Mouse (Mus musculus) embryo, embryonic 10.5 days (tissue): ENCODE data around the gene Capn5.

ENCODE experiments used
- DNase-seq: peaks from one replicate; pipeline ENCODE4 v3.0.0-alpha.2; 2015; ENCODE audit warnings: low spot score

Capn5 gene

DNA sequence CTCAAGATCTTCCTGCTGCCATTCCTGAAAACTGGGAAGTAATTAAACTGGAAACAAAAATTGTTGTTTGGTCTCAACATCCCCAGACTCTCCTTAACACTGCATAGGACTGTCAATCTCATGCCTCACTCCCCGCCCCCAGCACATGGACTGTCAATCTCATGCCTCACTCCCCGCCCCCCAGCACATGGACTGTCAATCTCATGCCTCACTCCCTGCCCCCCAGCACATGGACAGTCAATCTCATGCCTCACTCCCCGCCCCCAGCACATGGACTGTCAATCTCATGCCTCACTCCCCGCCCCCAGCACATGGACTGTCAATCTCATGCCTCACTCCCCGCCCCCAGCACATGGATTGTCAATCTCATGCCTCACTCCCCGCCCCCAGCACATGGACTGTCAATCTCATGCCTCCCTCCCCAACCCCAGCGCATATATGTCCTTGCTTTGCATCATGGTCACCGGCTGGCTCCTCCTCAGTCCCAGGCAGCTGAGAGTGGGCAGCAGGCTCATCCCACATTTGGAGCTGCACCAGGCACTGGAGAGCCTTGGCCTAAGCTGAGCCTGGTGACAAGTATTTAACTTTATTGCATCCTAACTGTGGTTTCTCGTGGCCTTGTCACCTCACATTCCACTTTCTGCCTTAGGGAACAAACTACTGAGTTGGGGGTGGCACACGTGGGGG lies 29.2 kb downstream of the Capn5 start:
- DNase-seq = no peak

DNA sequence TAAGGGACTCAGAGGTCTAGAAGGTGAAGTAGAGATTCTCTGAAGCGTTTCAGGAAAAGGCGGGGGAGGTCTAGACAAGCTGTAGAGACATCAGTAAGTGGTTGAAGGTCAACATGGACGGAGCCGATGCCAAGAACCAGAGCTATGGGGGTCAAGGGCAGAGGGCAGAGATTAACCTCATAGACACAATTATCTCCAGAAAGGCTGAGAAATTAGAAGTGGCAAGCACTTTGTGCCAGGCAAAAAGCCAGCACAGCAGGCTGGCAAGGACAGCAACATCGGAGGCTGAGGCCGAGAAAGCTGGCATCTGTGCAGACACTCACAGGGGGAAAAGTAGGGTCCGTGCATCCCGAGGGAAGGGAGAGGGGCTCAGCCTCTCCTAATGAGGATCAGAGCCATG lies 30.3 kb downstream of the Capn5 start:
- no peak for DNase-seq

DNA sequence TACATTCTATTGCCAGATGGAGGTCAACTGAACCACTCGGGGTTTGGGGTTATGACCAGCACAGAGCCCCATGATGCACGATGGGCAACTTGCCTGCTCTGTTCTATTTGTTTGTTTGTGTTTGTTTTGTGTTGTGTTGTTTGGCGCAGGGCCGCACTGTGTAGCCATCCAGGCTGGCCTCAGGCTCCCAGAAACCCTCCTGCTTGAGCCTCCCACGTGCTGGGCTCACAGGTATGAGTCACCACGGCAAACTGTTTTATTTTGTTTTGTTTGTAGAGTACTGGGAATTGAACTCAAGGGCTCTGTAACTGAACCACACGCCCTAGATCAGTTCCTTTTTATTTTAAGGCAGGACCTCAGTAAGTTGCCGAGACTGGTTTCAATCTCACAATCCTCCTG lies 31.6 kb downstream of the Capn5 start:
- no peak for DNase-seq

DNA sequence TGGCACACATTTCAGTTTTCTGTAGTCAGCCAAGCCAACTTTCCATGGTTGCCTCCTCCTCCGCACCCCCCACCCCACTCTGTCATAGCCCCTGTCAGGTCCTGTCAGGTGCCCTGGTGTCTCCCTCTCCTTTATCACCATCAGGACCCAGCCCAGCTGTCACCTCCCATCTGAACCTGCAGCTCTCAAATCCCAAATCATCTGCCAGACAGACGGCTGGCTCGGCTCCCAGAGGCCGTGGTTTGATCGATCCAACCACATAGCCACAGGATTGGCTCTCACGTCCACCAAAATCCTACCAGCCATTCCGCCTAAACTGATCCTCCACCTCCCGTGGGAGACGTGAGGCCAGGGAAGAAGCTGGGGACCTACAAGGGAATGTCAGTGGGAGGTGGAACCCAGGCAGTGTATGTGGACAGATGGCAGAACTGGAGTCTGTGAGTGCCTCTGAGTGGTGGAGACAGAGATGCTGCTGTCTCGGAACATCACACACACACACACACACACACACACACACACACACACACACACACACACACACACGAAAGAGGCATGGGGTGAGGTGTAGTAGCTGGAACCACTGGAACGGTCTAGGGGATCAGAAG lies 32.1 kb downstream of the Capn5 start:
- DNase-seq = no peak

- no peak for DNase-seq
Measured at GRCm38 (mm10) chr7:98145402-98145801, 32.7 kb downstream of the Capn5 start, which contains the start of gene Omp. Gene Omp (minus strand): TSS chr7:98145502.

DNA sequence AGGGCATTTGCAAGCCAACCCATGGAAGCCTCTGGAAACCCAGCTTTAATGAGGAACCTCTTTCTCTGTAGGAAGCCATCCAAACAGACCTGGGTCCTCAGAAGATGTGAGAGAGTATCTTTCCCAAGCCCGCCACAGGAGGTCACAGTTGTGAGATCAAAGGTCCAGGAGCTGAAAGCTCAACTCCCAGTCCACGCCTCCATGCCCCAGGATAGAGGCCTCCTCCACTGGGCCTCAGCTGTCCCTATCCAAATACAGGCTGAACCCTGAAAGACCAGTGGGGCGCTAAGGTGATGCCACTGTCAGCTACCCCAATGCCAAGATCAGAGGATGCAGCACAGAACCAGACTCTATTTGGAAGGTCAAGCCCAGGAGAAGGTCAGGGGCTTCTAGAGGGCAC lies 35.4 kb downstream of the Capn5 start:
- no peak for DNase-seq

- DNase-seq = no peak
Measured at GRCm38 (mm10) chr7:98142247-98142646, 35.8 kb downstream of the Capn5 start.

GRCm38 (mm10) chr7:98141206-98141605 lies 36.9 kb downstream of the Capn5 start:
- peak; percentile 65 for DNase-seq

DNA sequence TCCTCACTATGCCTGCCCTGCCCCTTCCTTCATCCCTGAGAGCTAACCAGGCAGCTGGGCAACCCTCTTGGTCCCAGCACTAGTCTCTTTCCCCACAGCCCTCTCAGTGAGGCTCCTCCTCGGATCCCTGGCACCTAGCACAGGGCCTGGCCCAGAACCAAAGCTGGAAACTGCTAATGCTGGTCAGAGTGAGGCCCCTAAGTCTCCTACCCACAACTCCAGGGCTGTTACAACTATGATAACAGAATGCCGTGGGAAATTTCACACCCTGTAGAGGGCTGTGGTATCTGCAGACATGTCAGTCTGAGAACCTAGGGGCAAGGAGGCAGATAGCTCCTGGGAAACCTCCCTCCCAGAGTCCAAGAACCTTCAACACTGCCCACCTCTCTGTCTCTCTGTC lies 37.5 kb downstream of the Capn5 start:
- DNase-seq = no peak

GRCm38 (mm10) chr7:98139216-98139615 lies 38.9 kb downstream of the Capn5 start:
- peak; percentile 45 for DNase-seq

DNA sequence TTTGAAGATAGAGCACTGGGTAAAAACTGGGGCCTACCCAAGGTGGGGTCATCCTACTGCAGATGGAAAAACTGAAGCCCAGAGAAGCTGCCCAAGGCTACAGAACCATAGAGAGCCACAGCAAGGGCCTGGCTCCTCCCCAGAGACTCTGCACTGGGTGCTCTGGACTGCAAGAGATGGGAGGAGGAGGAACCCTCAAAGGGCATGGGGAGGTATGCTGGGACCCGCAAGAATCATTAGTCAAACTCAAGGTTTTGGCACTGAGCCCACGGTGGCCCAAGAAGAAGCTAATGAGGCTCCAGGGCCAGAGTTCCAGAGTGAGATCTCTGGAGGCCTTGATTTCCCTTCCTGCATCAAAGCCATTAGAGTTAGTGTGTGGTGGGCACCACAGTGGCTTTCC lies 40.1 kb downstream of the Capn5 start:
- no peak for DNase-seq

DNA sequence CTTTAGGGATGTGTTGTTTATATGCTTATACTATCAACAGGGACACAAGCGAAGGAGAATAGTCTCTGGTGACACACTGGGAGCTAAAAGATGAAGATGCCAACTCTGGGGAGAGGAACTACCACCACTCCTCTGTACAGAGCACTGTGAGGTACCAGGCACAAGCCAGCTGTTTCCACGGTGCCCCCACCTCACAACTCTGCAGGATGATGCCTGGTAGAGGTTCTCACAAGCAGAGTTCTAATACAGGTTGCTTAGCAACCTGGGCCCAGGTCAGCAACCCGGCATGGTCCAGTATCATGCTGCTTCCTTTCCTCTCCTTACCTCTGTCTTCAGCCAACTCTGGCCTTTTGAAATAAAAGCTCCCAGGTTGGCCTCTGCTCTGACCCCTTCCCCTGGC lies 40.5 kb downstream of the Capn5 start:
- no peak for DNase-seq

- DNase-seq = no peak
Measured at GRCm38 (mm10) chr7:98131751-98132150, 46.3 kb downstream of the Capn5 start.

GRCm38 (mm10) chr7:98125473-98125872 lies 52.6 kb downstream of the Capn5 start:
- no peak for DNase-seq

- no peak for DNase-seq
Measured at GRCm38 (mm10) chr7:98124701-98125100, 53.4 kb downstream of the Capn5 start.

DNA sequence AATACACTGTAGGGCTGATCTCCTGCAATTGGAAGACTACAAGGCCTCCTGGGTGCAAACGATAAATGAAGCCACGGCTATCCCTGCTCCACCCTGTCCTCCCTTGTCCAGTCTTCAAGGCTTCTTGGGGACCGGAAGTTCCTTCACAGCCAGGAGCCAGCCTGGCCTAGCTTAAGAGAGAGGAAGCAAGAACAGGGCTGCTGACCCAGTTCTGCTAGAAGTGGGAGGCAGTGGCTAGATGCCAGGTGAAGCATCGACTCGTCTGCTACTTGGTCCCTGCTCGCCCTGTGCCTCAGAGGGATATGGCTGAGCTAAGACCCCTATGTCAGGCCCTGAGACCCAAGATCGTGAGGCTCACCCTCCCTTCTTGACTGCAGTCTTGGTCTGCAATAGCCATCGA lies 56.4 kb downstream of the Capn5 start:
- DNase-seq = no peak

GRCm38 (mm10) chr7:98121241-98121640 lies 56.8 kb downstream of the Capn5 start:
- DNase-seq = no peak

DNA sequence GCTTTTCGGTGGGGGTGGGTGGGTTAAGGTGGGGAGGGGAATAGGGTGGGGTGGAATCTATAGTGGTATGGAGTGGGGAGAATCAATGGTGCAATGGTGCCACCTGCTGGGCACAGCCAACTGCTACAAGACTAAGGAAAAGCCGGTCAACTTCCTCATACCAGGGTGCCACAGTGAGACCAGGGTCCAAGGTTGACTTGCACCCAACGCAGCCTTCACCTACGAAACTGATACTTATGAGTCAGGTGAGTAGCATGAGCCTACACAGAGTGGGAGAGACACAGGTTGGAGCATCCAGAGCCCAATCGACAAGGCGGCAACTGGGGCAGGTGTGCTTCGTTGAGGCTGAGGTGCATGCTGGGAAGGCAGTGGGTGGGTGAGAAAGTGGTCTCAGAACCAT lies 57.7 kb downstream of the Capn5 start:
- peak; percentile 84 for DNase-seq

- no peak for DNase-seq
Measured at GRCm38 (mm10) chr7:98119961-98120232, 58.2 kb downstream of the Capn5 start.

- DNase-seq = peak; percentile 66
Measured at GRCm38 (mm10) chr7:98119179-98119960, 58.7 kb downstream of the Capn5 start, which contains the start of gene Myo7a. Gene Myo7a (minus strand): TSS chr7:98119524.

DNA sequence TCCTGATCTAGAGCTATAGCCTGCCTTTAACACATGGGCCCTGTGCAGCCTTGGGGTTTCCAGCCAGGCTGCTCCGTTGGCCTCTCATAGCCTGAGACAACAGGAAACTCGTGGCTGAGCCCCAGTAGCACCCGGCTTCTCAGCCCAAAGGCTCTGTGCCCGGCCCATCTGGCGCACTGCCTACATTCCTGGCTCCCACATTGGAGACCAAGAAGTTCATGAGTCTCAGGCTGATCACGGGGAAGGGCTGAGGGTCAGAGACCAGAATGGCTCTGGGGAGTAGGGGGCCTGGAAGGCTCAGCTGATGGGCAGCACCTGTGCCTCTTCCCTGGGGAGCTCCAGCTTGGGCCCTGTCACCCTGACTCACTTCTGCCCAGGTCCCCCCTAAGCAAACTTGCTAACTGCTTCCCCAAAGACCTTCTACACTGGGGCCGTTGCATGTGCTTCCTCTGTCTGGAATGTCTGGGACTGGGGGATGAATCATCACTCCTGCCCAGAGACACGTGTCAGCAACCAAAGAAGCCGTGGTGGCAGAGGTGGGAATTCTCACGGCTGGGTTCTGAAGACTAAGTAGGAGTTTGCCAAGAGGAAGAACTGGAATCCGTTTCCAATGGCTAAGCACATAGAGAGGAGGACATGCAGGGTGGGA lies 60.9 kb downstream of the Capn5 start:
- DNase-seq = no peak

DNA sequence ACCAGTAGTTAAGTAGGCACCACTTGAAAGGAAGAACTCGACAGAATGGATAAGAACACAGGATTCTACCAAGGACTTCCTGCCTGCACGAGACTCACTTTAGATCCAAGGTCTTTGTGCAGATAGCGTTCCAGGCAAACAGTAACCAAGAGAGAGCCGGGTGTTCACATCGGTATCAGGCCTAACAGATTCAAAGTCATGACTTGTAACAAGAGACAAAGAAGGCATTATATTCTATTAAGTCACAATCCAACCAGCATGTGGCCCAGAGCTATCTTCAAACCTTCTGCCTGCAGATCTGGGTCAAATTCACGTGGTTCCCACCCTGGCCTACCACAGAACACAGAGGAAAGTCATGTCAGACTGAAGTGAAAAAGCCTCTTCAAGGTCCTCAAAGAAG lies 63.4 kb downstream of the Capn5 start:
- no peak for DNase-seq

- no peak for DNase-seq
Measured at GRCm38 (mm10) chr7:98111233-98111632, 66.8 kb downstream of the Capn5 start.
